Mouse (Mus musculus) CD4-positive, CD25-positive, alpha-beta regulatory T cell, adult 9 weeks (primary cell): Measurements from ENCODE around the gene Mospd2. TPM values are rescaled to one million over a fixed set of nuclear protein-coding genes. Genes with fewer than 3 reads are reported as not detected.

Experiments used
- polyA plus RNA-seq: library from polyadenylated mRNA; unstranded; fragments of 100-300 nt; shearing (Covaris generic); gene quantifications from one replicate; pipeline ENCODE4 v1.2.1, GENCODE M21; 2017

The Mospd2 gene
- polyA plus RNA-seq, result 10.7 TPM

DNA sequence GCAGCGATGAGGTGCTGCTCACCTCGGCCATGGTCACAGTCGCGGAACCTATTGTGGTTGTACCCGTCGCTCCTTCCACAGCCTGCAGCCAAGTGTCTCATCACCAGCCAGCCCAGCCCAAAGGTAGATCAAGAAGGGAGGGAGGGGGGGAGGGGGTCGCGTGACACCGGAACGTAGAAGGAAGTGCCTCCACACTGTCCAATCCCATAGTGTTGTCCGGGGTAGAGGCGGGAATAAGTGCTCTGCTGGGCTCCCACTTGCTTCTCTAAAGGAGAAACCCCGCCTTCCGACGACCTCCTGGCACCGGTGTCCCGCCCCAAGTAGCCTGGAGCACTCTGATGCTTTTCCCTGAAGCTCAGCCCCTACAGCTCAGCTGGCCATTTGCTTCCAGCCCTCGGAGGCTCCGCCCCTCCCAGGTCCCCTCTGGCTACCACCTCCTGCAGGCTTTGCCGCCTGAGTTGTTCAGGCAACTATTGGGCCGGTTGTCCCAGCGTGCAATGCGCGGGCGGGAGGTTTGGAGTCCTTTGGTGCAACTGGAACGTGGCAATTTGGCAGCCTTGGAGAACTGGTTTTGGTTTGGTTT, at the start of gene Mospd2, which contains the start of gene Fancb:
TSS of gene Mospd2 (minus strand) at position 183 of the 583 bp plus-strand sequence.
TSS of gene Fancb (plus strand) at position 400 of the 583 bp plus-strand sequence.

GRCm38 (mm10) chrX:165004779-165005324, 24.7 kb upstream of the Mospd2 start, which contains the start of gene Gm17604:
TSS of gene Gm17604 (minus strand) at chrX:165004829.

Other genes with a start within 250 kb of the Mospd2 start
- gene Fancb, start 217 bp upstream of the Mospd2 start, polyA plus RNA-seq, result 3.8 TPM
- gene Gm17604, start 24.5 kb upstream of the Mospd2 start, polyA plus RNA-seq, result not detected